ENCODE assay signal across 23 mouse cellular contexts in genomic region chr4:24596942-24597611, GRCm38 (mm10).
DNase-seq lines count a peak whose midpoint lies in the region; ATAC-seq and TF ChIP-seq lines count a peak whose summit lies in the region.
"Had no signal": no experiment of that assay in that cellular context is flagged by ENCODE, and none has a peak within 500 bp of the region (broad histone marks: within the 10 kb centered on the region; RNA-seq: fewer than 3 reads in every experiment).

No protein-coding gene starts in this region.

- no peak overlapping the region for H3K4me3 ChIP-seq in intestine, postnatal 0 days (ENCODE audit: low read depth, low read length)
- no peak overlapping the region for H3K4me3 ChIP-seq in intestine, embryonic 15.5 days (replicated peaks)
- no peak overlapping the region for H3K4me3 ChIP-seq in MEL (ENCODE audit: control insufficient read depth in 1 of 2, insufficient read depth in 1 of 2, low read depth in 2 of 2, low read length in 2 of 2)
- H3K4me3 ChIP-seq in liver, embryonic 13.5 days (replicated peaks), result no peak overlapping the region
- no peak overlapping the region for H3K4me3 ChIP-seq in stomach, postnatal 0 days (ENCODE audit: low read depth, low read length)
- H3K4me3 ChIP-seq: embryonic facial prominence, embryonic 12.5 days; erythroblast, embryonic 14.5 days; heart, embryonic 15.5 days; limb, embryonic 15.5 days; neural tube, embryonic 12.5 days had no signal

- TF ChIP-seq RAD21 in MEL (IDR thresholded peaks at IDR 0.05; ENCODE audit: low read depth, low read length), result peak; percentile 11

- no peaks in the 10 kb centered on the region for H3K4me1 ChIP-seq in intestine, postnatal 0 days (replicated peaks; ENCODE audit: control insufficient read depth, insufficient read depth, low read length)
- no peaks in the 10 kb centered on the region for H3K4me1 ChIP-seq in intestine, embryonic 15.5 days (replicated peaks)
- H3K4me1 ChIP-seq in MEL (ENCODE audit: control insufficient read depth in 1 of 2, insufficient read depth in 2 of 2, low read length in 2 of 2), result peaks cover 19 to 20% of the 10 kb centered on the region in 2 experiments
- peaks cover 14% of the 10 kb centered on the region for H3K4me1 ChIP-seq in liver, embryonic 13.5 days (replicated peaks)
- H3K4me1 ChIP-seq in stomach, postnatal 0 days (replicated peaks; ENCODE audit: control insufficient read depth, insufficient read depth), result no peaks in the 10 kb centered on the region
- H3K4me1 ChIP-seq: embryonic facial prominence, embryonic 12.5 days; heart, embryonic 15.5 days; limb, embryonic 15.5 days; neural tube, embryonic 12.5 days had no signal

- H3K9ac ChIP-seq in intestine, postnatal 0 days (ENCODE audit: low read depth, low read length), result no peak overlapping the region
- no peak overlapping the region for H3K9ac ChIP-seq in intestine, embryonic 15.5 days
- no peak overlapping the region for H3K9ac ChIP-seq in MEL (ENCODE audit: control insufficient read depth, low read depth, low read length, poor library complexity, severe bottlenecking)
- no peak overlapping the region for H3K9ac ChIP-seq in liver, embryonic 13.5 days
- H3K9ac ChIP-seq in stomach, postnatal 0 days (ENCODE audit: low read length), result no peak overlapping the region
- H3K9ac ChIP-seq: embryonic facial prominence, embryonic 12.5 days; heart, embryonic 15.5 days; limb, embryonic 15.5 days; neural tube, embryonic 12.5 days had no signal

- WGBS in intestine, postnatal 0 days, result 75% methylated on average over 6 of the region's 6 CpGs
- 83% methylated on average over 6 of the region's 6 CpGs for WGBS in intestine, embryonic 15.5 days
- whole genome bisulfite sequencing in liver, embryonic 13.5 days (ENCODE audit: insufficient replicate concordance), result 40% methylated on average over 6 of the region's 6 CpGs
- 80% methylated on average over 6 of the region's 6 CpGs for WGBS in stomach, postnatal 0 days

- peak; percentile 76 to 80 for TF ChIP-seq EP300 in MEL (IDR thresholded peaks at IDR 0.05; ENCODE audit: low read depth in 1 of 2, low read length in 2 of 2)
- TF ChIP-seq EP300 in stomach, postnatal 0 days (optimal IDR thresholded peaks at IDR 0.05), result no peak

- H3K9me3 ChIP-seq in intestine, postnatal 0 days (ENCODE audit: control insufficient read depth), result no peaks in the 10 kb centered on the region
- no peaks in the 10 kb centered on the region for H3K9me3 ChIP-seq in intestine, embryonic 15.5 days
- H3K9me3 ChIP-seq in MEL (replicated peaks; ENCODE audit: insufficient read depth, low read length), result no peaks in the 10 kb centered on the region
- no peaks in the 10 kb centered on the region for H3K9me3 ChIP-seq in liver, embryonic 13.5 days (replicated peaks)
- H3K9me3 ChIP-seq in stomach, postnatal 0 days (ENCODE audit: control insufficient read depth, low read length), result no peaks in the 10 kb centered on the region
- H3K9me3 ChIP-seq: embryonic facial prominence, embryonic 12.5 days; heart, embryonic 15.5 days; limb, embryonic 15.5 days; neural tube, embryonic 12.5 days had no signal

- no peaks in the 10 kb centered on the region for H3K79me2 ChIP-seq in MEL (ENCODE audit: control insufficient read depth, insufficient read depth, low read length, poor library complexity)

- H3K4me2 ChIP-seq in intestine, postnatal 0 days (replicated peaks; ENCODE audit: low read depth), result no peak overlapping the region
- H3K4me2 ChIP-seq in intestine, embryonic 15.5 days (replicated peaks), result no peak overlapping the region
- H3K4me2 ChIP-seq in liver, embryonic 13.5 days, result no peak overlapping the region
- no peak overlapping the region for H3K4me2 ChIP-seq in stomach, postnatal 0 days (replicated peaks; ENCODE audit: low read depth)
- H3K4me2 ChIP-seq: embryonic facial prominence, embryonic 12.5 days; heart, embryonic 15.5 days; limb, embryonic 15.5 days; midbrain, embryonic 11.5 days; neural tube, embryonic 12.5 days had no signal

- H3K27ac ChIP-seq in intestine, postnatal 0 days (ENCODE audit: low read depth, low read length), result no peak overlapping the region
- H3K27ac ChIP-seq in intestine, embryonic 15.5 days, result no peak overlapping the region
- peak overlapping the region; percentile 33 for H3K27ac ChIP-seq in MEL (ENCODE audit: control insufficient read depth, low read depth, low read length)
- no peak overlapping the region for H3K27ac ChIP-seq in liver, embryonic 13.5 days
- no peak overlapping the region for H3K27ac ChIP-seq in stomach, postnatal 0 days (replicated peaks)
- H3K27ac ChIP-seq: embryonic facial prominence, embryonic 12.5 days; heart, embryonic 15.5 days; limb, embryonic 15.5 days; neural tube, embryonic 12.5 days had no signal

- no peak for TF ChIP-seq POLR2A in MEL (IDR thresholded peaks at IDR 0.05; ENCODE audit: control insufficient read depth in 1 of 2, insufficient read depth in 1 of 2, low read depth in 1 of 2, low read length in 2 of 2, poor library complexity in 1 of 2)

- TF ChIP-seq CTCF in intestine, postnatal 0 days (IDR thresholded peaks at IDR 0.05; ENCODE audit: low read depth), result 0 out of 2 replicates have a peak, but pooled peaks have one; percentile 17
- TF ChIP-seq CTCF in MEL (IDR thresholded peaks at IDR 0.05 in 2 of 3, conservative IDR thresholded peaks at IDR 0.05 in 1 of 3; ENCODE audit: control insufficient read depth in 1 of 3, insufficient read depth in 1 of 3, low read depth in 2 of 3, low read length in 3 of 3, poor library complexity in 1 of 3, severe bottlenecking in 1 of 3), result no peak; a peak in 1 of 6 replicates
- 0 out of 2 replicates have a peak, but pooled peaks have one; percentile 17 for TF ChIP-seq CTCF in stomach, postnatal 0 days (IDR thresholded peaks at IDR 0.05; ENCODE audit: low read depth)

- no peak for ATAC-seq in intestine, postnatal 0 days
- no peak for ATAC-seq in intestine, embryonic 15.5 days
- peak; percentile 88 for ATAC-seq in liver, embryonic 13.5 days (ENCODE audit: low read depth)
- no peak for ATAC-seq in stomach, postnatal 0 days (ENCODE audit: low FRiP score, low TSS enrichment)
- ATAC-seq: forebrain, embryonic 14.5 days had no signal

- DNase-seq in MEL (ENCODE audit: low read depth, low spot score), result peak; percentile 68
- DNase-seq in liver, embryonic 13.5 days, result no peak
- DNase-seq in stomach, postnatal 0 days (ENCODE audit: low spot score), result no peak
- DNase-seq in lung, adult 18-20 months, result no peak
- DNase-seq in retina, embryonic 14.5 days (ENCODE audit: low spot score), result no peak
- DNase-seq: adrenal gland, postnatal 25 days; B cell, adult 2 months; cerebellum, adult 2 months; gastrocnemius, postnatal 25 days; kidney, adult 2 months; kidney, postnatal 14 days; lung, postnatal 14 days; spleen, adult 18-20 months; thymus, postnatal 4 days had no signal

- peaks cover 18% of the 10 kb centered on the region for H3K36me3 ChIP-seq in intestine, postnatal 0 days (ENCODE audit: control insufficient read depth, insufficient read depth)
- no peaks in the 10 kb centered on the region for H3K36me3 ChIP-seq in intestine, embryonic 15.5 days
- H3K36me3 ChIP-seq in MEL (ENCODE audit: control insufficient read depth in 1 of 2, insufficient read depth in 2 of 2, low read length in 2 of 2), result peaks cover 29 to 33% of the 10 kb centered on the region in 2 experiments
- peaks cover 65% of the 10 kb centered on the region for H3K36me3 ChIP-seq in liver, embryonic 13.5 days
- H3K36me3 ChIP-seq in stomach, postnatal 0 days (ENCODE audit: control insufficient read depth, insufficient read depth, low read length), result no peaks in the 10 kb centered on the region; the same call in 1 of the 2 replicates

- no peaks in the 10 kb centered on the region for H3K27me3 ChIP-seq in intestine, postnatal 0 days (replicated peaks; ENCODE audit: control insufficient read depth, insufficient read depth, low read length)
- no peaks in the 10 kb centered on the region for H3K27me3 ChIP-seq in intestine, embryonic 15.5 days (replicated peaks)
- no peaks in the 10 kb centered on the region for H3K27me3 ChIP-seq in MEL (ENCODE audit: control insufficient read depth in 1 of 2, insufficient read depth in 2 of 2, low read length in 2 of 2)
- H3K27me3 ChIP-seq in liver, embryonic 13.5 days, result no peaks in the 10 kb centered on the region
- no peaks in the 10 kb centered on the region for H3K27me3 ChIP-seq in stomach, postnatal 0 days (ENCODE audit: control insufficient read depth, insufficient read depth, low read length)
- H3K27me3 ChIP-seq: embryonic facial prominence, embryonic 12.5 days; heart, embryonic 15.5 days; limb, embryonic 15.5 days; neural tube, embryonic 12.5 days had no signal

TF ChIP-seq in MEL, 35 proteins besides CTCF, POLR2A, EP300 and RAD21:
- TF ChIP-seq GATA1 (IDR thresholded peaks at IDR 0.05; ENCODE audit: low read depth, low read length) (peak; percentile 91), TAL1 (IDR thresholded peaks at IDR 0.05; ENCODE audit: low read length) (peak; percentile 34; the same call in 1 of the 2 replicates), USF1 (IDR thresholded peaks at IDR 0.05; ENCODE audit: low read depth, low read length) (no peak), E2F4 (IDR thresholded peaks at IDR 0.05; ENCODE audit: borderline replicate concordance, low read depth, low read length) (no peak), NELFE (IDR thresholded peaks at IDR 0.05; ENCODE audit: low read depth, low read length) (no peak), JUND (IDR thresholded peaks at IDR 0.05; ENCODE audit: low read depth, low read length) (no peak), RCOR1 (IDR thresholded peaks at IDR 0.05; ENCODE audit: low read depth, low read length) (peak; percentile 87), ZNF384 (IDR thresholded peaks at IDR 0.05; ENCODE audit: low read depth, low read length) (no peak), ETS1 (IDR thresholded peaks at IDR 0.05; ENCODE audit: low read depth, low read length) (peak; percentile 73), MXI1 (IDR thresholded peaks at IDR 0.05; ENCODE audit: low read depth, low read length) (peak; percentile 55; the same call in 1 of the 2 replicates), ELF1 (IDR thresholded peaks at IDR 0.05; ENCODE audit: low read depth, low read length) (no peak), TCF12 (IDR thresholded peaks at IDR 0.05; ENCODE audit: low read depth, low read length) (peak; percentile 84), MYB (IDR thresholded peaks at IDR 0.05; ENCODE audit: low read depth, low read length) (peak; percentile 24; the same call in 1 of the 2 replicates)

Comparison
In these comparisons a context has a peak if more than half of its experiments do, and no peak if none do; other contexts are left out.
1. CTCF ChIP-seq: peak in intestine, postnatal 0 days (single experiment) and stomach, postnatal 0 days (single experiment); none in MEL (0 of 3).